Mouse (Mus musculus) lung, adult 2 months (tissue): ENCODE results near the gene Rnf207.
A peak's percentile ranks its signal among the peaks of the same experiment; 100 is the strongest.

Source experiments
- CTCF ChIP-seq: fragments of 200-500 bp; IDR thresholded peaks from 2 replicates; pipeline ENCODE4 v1.5.1; 2011; ENCODE audit warnings: mild to moderate bottlenecking, low read length, control low read depth; ENCODE audit not compliant: insufficient read depth
- POLR2A ChIP-seq: fragments of 200-500 bp; IDR thresholded peaks from 2 replicates; pipeline ENCODE4 v1.6.1; 2011; ENCODE audit warnings: low read depth, mild to moderate bottlenecking, control low read depth, low read length, borderline replicate concordance; ENCODE audit errors: extremely low read depth

GRCm38 (mm10) chr4:152343296-152343695 lies 24.5 kb upstream of the Rnf207 start:
- TF ChIP-seq POLR2A (no peak), CTCF (peak; percentile 63)
